Mouse (Mus musculus): ENCODE results near the gene Mgll.

GRCm38 (mm10) chr6:88747296-88748040 is 23.3 kb downstream of the Mgll start:
- no peak for TF ChIP-seq POLR2A (IDR thresholded peaks at IDR 0.05; ENCODE audit: borderline replicate concordance, insufficient read depth, low read length)
- no peak for TF ChIP-seq CTCF (IDR thresholded peaks at IDR 0.05; ENCODE audit: borderline replicate concordance, insufficient read depth, low read depth, low read length)

Measured in cerebellum, adult 2 months (tissue).